Mouse (Mus musculus): ENCODE results near the gene Wars.

DNA sequence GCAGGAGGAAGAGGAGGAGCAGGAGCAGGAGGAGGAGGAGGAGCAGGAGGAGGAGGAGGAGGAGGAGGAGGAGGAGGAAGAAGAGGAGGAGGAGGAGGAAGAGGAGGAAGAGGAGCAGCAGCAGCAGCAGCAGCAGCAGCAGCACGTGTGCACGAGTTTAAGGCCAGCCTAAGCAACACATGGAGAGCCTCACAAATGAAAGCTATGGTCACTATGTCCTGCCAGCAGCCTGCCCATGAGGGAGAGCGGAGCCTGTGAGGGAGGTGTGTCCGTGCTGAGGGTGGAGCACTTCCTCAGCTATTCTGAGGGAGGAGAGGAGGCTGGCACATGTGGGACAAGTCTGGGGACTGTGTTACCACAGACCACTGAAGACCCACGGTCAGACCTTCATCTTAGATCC is 20.9 kb downstream of the Wars start:
- TF ChIP-seq CTCF (IDR thresholded peaks at IDR 0.05; ENCODE audit: low read depth) (no peak), EP300 (IDR thresholded peaks at IDR 0.05; ENCODE audit: low read depth) (no peak)

Data from liver, embryonic 14.5 days (tissue).